Mouse (Mus musculus): ENCODE results near the gene Arnt2. TPM values are rescaled to one million over a fixed set of nuclear protein-coding genes. Genes with fewer than 3 reads are reported as not detected.

The Arnt2 gene
- 128 and 154 TPM in 2 replicates for polyA plus RNA-seq (2012; rRNA removed)

DNA sequence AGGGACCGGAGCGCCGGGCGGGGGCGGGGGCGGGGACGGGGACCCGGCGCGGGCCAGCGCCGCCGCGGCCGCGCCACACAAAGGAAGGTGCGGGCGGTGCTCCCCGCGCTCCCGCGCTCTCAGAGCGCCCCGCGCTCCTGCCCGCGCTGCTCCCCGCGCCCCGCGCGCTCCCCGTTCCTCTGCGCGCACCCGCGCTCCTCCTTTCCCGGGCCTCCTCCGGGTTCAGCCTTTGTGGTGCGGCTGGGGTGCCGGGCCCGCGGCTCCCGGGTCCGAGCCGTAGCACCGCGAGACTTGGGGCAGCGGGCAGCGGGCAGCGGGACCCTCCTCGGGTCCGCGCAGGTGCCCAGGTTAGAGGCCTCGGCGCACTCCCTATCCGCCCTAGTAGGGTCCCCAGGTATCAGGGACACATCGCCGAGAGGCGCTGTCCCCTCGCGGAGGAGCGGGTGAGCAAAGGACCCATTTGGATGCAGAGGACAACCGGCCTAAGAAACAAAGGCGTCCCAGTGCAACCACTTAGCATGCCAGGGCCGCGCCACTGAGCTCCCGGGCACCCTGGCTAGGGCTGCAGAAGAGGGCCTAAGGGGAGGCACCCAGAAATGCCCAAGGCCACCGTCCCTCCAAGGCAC lies at the start of gene Arnt2:
Arnt2 (minus strand) TSS at position 281 of the 626 bp plus-strand sequence.
- DNase-seq (ENCODE audit: extremely low spot score in 1 of 2, low spot score in 1 of 2), result peak in 1 of 2 experiments; percentile 71

DNA sequence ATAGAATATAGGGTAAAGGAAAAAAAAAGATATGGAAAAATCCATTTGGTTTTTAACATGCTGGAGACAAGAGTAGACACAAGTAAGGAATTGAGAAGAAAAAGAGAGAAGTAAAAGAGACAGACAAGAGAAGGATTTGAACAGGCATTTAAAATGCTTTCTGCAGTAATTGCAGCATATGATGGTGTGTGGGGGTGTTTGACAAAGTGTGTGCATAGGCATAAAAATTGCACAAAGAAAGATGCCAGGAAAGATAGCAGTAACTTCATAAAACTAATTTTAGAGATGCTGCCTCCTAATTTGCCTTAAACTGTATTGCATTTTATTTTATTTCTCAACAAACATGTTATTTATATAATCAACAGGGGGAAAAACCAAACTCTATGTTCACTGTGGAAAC lies 41.7 kb upstream of the Arnt2 start:
- peak in 1 of 2 experiments; percentile 50 for DNase-seq (ENCODE audit: extremely low spot score in 1 of 2, low spot score in 1 of 2)

DNA sequence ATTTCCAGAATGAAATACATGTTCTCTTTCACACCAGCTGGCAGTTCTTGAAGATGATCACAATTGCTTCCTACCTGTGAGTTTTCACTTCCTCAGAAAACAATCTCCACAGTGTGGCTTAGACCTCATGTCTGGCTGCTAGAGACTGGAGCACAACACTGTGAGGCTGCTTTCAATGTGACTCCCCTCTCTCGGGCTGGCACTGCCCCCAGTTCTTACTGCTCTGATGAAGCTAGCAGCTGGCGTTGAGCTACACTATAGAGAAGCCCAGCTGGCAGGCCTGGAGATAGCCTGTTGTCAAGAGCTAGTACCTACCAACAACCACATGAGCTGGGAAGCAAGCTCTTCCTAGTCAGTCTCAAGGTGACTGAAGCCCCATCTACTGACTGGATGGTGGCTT lies 39.1 kb upstream of the Arnt2 start:
- DNase-seq (ENCODE audit: extremely low spot score in 1 of 2, low spot score in 1 of 2), result peak; percentile 67 to 70

DNA sequence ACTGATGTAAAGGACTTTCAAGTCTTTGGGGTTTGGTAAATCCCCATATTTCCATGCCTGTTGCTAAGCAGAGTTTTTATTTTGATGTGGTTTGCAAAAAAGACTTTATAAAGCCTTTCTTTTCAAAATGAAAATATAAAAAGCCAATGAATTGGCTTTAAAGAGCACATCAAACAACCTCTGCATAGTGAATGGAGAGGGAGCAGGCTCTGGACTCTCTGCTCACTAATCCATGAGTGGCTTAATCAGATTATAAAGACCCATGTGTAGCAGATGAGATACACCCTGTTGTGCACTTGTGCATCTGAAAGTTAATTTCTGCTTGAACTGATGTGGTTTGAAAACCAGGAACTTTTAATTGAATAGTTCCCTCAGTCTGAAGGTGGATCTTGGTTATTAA lies 38.5 kb upstream of the Arnt2 start:
- no peak for DNase-seq (ENCODE audit: extremely low spot score in 1 of 2, low spot score in 1 of 2)

DNA sequence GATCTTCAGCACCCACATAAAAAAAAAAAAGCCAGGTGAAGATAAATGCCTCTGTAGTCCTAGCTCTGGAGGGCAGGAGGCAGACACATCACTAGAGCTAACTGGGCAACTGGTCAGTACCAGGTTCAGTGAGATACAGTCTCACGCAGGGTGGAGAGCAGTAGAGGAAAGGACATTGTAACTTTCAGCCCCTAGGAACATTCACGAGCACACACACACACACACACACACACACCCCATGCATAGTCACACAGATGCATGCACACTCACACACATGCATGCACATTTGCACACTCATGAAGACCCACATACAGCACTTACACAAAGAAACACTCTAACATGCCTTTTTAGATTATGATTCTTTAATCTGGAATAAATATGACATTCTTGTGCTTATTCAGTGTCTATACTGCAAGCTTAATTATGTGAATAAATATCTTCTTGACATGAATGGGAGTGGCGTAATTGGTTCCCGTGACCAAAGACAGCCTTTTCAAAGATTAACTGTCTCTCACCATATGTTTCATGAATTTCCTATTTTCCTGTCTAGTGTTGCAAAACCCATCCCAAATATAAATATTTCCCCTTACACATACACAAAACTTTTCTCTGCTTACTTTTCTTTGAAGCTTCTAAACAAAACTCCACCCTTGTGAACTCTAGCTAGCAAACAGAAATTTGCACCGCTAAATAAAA lies 37.9 kb upstream of the Arnt2 start:
- DNase-seq (ENCODE audit: extremely low spot score in 1 of 2, low spot score in 1 of 2), result no peak

DNA sequence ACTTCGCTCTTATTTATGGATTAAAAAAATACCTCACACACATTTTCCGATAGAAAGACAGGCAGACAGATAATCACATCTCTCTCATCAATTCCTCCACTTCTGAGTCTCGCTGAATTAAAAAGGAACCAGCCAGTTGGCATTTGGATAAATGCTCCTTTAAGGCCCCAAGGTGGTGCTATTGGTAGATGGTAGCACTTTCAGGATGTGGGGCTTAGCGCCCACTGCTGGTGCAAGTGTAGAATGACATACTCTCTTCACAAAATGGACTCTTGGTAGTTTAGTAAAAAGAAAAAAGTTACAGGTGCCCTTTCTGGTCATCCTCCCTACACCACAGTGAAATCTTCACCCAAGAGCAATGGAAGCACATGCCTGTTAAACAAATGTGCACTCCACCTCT lies 37.1 kb upstream of the Arnt2 start:
- peak; percentile 55 to 79 for DNase-seq (ENCODE audit: extremely low spot score in 1 of 2, low spot score in 1 of 2)

DNA sequence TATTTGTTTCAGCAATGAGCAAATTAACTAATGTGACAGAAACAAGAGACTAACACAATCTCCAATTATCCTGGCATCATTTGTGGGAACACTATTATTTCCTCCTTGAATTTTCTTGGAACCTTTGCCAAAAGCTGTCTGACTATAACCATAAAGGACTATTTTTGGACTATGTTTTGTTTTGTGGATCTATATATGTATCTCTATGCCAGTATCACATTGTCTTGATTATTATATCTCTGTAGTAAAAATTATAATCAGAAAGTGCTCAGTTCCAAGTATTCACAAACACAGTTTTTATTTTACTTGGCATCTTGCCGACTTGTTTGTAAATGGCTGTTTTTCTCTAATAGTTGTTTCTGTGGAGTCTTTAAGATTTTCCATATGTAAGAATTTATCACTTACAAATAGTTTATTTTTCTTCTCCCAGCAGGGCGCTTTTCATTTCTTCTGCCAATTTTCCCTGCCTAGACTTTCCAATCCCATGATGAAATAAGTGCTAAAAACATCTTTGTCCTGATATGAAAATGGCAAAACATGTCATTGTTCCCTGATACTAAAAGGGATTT lies 32.5 kb upstream of the Arnt2 start:
- no peak for DNase-seq (ENCODE audit: extremely low spot score in 1 of 2, low spot score in 1 of 2)

DNA sequence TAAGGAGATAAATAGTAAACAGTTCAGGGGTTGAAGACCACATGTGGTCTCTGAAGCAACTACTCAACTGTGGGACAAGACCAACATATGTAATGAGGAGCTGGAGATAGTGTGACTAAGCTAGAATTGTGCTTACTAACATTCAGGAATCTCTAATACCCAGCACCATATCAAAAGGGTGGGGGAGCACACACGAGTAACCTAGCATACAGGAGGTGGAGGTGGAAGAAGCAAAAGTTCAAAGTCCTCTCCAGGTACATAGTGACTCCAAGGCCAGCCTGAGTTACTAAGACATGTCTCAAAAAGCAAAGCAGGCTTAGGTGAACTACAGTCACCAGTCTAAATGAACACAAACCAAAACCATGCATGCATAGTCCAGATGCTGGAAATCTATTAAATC lies 29.6 kb upstream of the Arnt2 start:
- DNase-seq (ENCODE audit: extremely low spot score in 1 of 2, low spot score in 1 of 2), result no peak

DNA sequence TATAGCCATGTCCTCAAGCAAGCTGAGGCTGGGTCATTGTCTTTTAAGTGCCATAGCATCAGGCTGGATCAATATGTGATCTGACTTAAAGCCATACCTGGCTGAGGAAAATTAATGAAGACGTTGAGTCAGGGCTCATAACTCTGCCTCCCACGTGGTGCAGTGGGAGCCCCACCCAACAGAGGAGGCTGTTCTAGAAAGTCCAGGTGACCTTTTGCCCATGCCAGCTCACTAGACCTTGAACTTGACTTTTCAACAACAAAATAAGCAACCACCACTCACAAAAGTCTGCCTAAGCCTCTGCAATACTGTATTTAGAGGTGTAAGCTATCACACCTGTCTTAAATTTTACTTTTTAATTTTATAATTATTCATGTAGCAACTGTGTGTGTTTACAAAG lies 24.9 kb upstream of the Arnt2 start:
- no peak for DNase-seq (ENCODE audit: extremely low spot score in 1 of 2, low spot score in 1 of 2)

DNA sequence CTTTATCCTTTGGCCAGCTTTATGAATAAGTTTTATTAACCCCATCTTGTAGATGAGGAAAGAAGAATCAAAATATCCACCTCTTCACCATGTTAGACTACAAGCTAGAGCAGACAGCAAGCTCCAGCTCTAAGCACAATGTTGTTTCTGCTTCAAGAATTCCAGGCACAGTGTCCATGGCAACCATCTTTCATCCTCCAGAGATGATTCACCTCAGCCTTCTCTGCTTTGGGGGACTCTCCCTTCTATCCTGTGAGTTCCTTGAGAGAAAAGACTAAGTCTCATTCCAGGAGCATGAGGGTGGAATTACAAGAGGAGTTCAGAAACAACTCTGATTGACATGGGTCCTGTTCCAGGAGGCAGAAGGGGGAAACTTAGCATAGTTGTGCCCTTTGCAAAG lies 22.2 kb upstream of the Arnt2 start:
- peak; percentile 67 to 79 for DNase-seq (ENCODE audit: extremely low spot score in 1 of 2, low spot score in 1 of 2)

DNA sequence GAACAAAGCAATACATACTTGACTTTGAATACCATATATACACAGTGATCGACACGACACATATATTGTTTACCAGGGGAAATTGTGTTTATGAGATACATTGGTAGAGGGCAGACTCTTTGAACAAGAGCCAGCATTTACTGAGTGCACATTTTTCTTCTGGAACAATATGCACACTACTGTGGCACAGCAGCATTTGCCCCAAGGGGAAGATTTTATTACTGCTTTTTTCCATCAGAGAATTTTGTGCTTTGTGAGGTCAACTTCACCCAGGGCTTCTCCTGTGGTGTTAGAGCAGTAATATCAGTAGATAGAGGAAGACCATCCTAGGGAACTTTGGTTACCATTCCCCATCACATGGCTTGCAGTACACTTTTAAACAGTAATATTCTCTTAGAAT lies 17.2 kb upstream of the Arnt2 start:
- DNase-seq (ENCODE audit: extremely low spot score in 1 of 2, low spot score in 1 of 2), result no peak

DNA sequence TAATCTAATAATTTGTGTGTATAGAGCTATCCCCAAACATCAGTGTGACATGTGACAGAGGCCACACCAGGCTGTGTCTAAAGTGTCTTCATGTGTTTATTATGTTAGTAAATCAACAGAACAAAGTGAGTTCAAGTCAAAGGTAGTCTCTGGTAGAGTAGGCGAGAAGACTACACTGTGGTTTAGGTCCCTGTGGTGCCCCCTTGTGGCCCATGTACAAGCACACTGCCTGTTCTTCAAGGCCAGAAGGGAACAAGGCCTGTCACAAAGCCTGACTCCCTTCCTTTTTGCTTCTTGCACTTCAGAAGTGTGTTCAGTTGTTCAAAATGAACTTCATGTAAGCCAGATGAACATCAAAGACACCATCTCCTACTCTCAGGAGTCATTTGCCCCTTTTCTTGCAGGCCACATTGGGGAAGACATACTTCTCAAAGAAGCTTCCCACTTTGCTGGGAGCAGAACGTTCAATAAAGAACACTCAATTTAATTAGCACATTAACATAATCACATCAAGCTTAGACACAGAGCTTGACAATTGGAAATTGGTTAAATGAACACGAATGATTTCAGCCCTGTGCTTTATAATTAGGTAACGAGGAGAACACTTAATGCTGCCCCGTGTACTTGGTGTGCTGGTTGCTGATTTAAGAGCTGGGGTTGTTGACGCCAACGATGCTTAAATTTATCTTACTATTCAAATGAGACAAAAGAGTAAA lies 14.9 kb upstream of the Arnt2 start:
- DNase-seq (ENCODE audit: extremely low spot score in 1 of 2, low spot score in 1 of 2), result peak in 1 of 2 experiments; percentile 67

DNA sequence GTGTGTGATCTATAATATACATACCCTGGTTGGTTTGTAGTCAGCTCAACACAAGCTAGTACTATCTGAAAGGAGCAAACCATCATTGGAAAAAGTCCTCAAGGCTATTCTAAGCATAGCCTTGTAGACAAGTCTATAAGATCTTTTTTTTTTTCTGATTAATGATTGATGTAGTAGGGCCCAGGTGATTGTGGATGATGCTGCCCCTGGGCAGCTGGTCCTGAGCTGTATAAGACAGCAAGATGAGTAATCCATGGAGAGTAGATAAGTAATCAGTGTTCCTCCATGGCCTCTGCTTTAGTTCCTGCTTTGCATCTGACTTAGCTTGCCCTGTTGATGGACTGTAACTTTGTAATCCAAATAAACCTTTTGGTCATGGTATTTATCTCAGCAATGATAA lies 11.8 kb upstream of the Arnt2 start:
- DNase-seq (ENCODE audit: extremely low spot score in 1 of 2, low spot score in 1 of 2), result no peak

DNA sequence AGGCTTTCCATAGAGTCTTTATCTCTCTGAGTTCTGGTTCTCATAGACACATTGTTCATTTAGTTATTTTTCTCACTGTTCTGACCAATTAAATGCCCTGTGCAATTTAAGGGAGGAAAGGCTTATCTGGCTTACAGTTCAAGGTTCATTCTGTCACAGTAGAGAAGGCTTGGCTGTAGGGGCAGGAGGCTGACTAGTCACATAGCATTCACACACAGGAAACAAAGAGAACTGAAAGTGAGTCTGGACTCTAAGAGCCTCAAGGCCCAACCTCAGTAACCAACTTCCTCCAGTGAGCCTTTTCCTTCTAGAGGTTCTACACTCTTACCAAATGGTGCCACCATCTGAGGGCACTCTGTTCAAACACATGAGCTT lies 11.3 kb upstream of the Arnt2 start:
- no peak for DNase-seq (ENCODE audit: extremely low spot score in 1 of 2, low spot score in 1 of 2)

DNA sequence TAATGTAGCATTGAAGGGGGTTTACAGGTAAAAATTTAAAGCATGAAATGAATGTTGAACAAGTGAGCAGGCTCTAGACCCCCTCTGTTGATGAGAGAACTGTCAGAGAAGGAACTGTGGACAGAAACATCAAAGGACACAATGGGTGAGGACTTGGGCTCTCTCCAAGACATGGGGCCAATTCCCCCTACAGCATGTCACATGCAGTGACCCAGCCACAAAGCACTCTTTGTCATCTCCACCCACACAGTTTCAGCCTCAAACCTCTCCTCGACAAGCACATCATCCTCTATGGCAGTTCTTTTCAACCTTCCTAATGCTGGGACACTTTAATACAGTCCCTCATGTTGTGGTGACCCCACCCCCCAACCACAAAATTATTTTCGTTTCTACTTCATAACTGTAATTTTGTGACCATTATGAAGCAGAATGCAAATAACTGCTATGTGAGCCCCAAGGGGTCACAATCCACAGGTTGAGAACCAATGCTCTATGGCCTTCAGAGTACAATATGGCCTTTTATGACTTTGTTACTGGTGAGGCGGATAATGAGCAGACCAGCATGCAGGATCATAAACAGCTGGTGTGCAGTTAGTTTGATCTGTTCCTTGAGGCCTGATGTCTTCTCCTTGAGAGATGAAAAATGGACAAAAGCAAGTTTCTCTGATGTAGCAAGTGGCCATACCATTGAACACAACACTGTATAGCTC lies 10.8 kb upstream of the Arnt2 start:
- no peak for DNase-seq (ENCODE audit: extremely low spot score in 1 of 2, low spot score in 1 of 2)

DNA sequence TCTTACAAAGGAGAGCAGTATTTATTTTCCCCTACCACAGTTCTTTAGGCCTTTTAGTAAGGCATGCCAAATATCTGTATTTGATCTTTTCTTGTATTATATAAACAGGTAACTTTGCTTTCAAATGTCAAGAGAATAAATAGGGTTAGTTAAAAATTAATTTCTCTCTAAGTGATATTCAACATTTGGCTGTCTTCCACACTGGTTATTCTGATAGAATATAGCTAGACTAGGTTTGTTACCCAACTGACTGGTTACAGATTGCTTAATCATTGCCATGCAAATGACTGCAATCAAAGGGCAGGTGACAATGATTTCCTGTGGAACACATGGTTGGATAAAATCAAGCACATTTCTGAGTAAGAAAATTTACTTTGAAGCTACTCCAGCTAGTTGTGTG lies 7.5 kb upstream of the Arnt2 start:
- DNase-seq (ENCODE audit: extremely low spot score in 1 of 2, low spot score in 1 of 2), result no peak

DNA sequence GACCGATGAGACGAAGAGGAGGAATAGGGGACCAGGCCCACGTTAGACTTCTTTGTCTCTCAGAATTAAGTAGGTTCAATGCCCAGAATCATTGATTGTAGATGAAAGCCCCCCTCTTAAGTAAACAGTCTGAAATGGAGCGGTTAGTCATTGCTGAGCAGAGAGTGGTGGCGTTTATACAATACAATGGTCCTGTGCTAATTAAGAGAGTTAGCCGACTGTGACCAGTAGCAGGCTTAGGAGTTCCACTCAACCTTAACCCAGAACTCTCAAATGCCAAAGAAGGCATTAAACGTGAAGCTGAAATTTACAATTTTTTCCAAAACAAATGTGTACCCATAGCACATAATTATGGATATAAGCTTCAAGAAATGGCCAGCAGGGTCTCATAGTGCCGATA lies 2.6 kb upstream of the Arnt2 start:
- no peak for DNase-seq (ENCODE audit: extremely low spot score in 1 of 2, low spot score in 1 of 2)

DNA sequence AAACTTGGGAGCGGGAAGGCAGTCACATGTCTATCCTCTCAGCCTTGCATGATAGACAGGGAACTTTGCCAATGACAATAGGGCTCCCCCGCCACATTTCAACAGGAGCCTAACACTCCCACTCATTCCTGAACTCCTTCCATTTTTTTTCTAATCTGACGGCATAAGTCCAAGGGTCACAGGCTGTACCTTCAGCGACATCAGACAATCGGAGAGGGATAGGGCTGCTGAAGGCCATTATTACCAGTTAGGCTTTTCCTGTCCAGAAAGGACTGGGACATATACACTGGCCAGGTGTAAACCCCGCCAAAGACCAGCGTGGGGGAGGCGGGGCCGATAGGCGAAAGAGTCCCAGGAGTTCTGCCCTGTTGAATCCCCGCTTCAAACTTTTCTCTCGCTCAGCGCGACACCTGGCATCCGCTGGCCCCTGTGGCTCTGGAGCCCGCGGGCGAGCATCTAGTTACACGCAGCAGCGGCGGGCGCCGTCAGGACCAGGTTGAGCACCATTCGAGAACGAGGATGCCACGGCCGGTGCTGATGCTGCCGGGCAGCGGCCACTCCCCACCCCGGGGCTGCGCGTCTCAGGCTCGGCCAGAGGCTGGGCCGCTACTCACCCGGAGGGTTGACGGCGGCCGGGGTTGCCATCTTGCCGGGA lies 608 bp downstream of the Arnt2 start:
- DNase-seq (ENCODE audit: extremely low spot score in 1 of 2, low spot score in 1 of 2), result peak in 1 of 2 experiments; percentile 68

DNA sequence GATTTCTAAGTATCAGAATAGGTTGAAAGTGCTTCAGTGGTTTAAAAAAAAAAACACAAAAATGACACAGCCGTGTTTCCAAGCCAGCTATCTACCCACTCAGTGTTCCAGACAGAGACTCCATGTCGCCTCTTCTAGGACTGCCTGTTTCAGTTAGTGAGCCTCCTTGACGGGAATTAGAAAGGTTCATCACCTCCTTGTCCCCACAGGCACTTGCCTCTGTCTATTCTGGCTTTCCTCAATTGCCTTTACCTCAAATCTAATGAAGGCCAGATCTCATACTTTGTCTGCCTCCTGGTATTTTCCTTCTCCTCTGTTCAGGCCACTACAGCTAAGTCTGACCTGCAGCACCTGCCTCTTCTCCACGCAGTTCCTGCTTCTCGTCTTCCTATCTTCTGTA lies 1.7 kb downstream of the Arnt2 start:
- no peak for DNase-seq (ENCODE audit: extremely low spot score in 1 of 2, low spot score in 1 of 2)

DNA sequence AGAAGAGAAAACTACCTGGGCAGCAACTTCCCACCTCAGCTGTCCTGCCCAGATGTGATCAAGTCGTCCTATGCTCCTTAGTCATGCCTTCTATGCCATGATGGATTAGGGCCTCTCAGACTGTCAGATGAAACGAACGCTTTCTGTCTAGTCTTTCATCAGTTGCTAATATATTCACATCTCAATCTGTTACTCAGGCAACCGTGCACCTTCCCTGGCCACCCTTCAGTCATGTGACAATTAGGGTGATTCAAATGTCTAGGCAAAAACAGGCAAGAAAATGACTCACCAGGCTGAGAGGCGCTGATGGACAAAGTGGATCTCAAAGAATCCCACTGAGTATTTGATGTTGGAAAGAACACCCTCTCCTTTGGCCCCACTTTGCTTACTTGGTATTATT lies 6.6 kb downstream of the Arnt2 start:
- no peak for DNase-seq (ENCODE audit: extremely low spot score in 1 of 2, low spot score in 1 of 2)
